Mouse (Mus musculus): ENCODE results near the gene Amigo3. TPM values are rescaled to one million over a fixed set of nuclear protein-coding genes. Genes with fewer than 3 reads are reported as not detected.

Gene Amigo3
- total RNA-seq, 1 experiment from 2014 or later, result 3.5 TPM

DNA sequence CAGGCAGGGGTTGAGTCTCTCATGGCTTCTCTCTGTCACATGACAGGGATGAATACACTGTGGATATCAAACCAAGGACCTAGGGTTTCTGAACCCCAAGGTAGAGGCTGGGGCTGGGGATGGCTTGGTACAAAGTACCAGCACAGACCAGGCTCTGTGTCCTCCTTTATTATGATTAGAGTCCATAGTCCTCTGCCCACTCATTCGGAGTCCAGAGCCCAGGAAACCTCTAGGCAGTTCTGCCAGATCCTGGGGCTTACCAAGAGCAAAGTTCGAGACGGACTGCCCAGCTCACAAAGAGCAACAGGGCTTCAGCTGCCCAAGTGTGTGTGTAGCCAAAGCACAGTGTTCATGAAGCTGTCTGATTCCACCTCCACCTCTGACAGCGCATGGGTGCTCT lies 32.3 kb downstream of the Amigo3 start:
- DNase-seq, result no peak

DNA sequence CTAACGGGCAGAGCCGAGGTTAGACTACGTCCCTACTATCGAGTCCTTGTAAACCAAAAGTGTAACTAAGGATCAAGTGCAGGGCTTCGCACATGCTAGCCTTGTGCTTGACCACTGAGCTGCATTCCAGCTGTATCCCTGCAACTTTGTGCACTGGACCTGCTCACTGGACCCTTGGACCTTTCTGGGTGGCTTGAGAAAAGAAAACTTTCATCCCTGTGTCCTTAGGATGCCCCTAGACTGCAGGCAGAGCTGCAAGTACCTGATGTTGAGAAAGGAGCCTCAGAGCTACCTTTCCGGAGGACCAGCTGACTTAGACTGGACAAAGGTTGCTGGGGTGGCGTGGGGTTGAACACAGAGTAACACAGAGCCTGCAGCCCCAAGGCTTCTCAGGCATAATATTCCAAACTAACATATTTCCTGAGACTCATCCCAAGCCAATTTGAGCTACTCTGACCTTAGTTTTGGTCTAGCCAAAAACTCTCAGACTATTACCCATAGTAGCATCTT lies 37.7 kb downstream of the Amigo3 start:
- no peak for DNase-seq

DNA sequence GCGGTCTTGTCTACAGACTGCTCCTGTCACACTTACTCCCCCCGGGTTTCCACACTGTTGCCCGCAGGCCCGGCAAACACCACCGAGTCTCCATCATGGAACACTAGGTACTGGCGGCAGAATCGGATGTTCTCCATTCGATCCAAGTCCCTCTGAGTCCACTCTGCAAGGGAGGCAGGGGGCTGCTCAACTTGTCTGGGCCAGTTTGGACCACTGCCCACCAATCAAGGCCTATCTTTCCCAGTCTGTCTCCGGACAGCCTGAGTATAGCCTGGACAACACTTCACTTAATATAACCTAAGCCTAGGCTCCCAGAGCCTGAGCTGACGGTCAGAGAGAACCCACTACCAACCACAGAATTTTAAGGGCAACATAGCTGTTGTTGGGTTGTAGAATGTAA lies 40.6 kb downstream of the Amigo3 start:
- no peak for DNase-seq

DNA sequence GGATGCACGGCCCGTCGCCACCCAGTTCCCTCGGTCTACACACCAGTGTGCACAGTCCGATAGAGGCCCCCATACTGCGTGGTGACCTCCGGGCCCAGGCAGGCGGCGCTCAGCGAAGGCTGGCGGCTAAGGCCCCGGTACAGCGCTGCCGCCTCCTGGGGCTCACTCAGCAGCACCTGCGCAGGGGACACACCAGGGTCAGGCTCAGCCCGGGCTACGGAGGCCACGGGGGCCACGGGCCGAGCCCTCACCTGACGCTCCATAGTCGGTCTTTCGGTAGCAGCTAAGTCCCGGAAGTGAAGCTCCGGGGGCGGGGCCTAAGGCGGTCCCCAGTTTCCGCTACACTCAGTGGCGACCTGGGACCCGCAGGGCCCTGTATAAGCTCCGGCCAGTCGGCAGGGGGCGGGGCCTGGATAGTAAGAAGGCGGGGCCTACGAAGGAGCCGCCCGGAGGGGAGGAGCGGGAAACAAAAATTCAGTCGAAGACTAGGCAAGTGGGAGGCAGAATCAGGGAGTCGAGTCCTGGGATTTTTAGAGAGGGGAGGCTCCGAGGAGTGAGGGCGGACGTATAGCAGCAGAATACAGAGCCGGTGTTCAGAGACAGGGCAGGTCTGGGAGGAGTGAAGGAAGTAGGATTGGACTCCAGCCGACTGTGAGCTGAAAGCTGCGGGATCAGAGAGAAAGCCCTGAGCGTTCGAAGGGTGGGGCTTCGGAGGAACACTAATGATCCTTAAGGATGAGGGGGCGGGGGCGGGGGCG lies 41.4 kb downstream of the Amigo3 start, which contains the start of gene Apeh:
Apeh (minus strand) TSS at position 423 of the 758 bp plus-strand sequence.
- DNase-seq, result peak; percentile 96

DNA sequence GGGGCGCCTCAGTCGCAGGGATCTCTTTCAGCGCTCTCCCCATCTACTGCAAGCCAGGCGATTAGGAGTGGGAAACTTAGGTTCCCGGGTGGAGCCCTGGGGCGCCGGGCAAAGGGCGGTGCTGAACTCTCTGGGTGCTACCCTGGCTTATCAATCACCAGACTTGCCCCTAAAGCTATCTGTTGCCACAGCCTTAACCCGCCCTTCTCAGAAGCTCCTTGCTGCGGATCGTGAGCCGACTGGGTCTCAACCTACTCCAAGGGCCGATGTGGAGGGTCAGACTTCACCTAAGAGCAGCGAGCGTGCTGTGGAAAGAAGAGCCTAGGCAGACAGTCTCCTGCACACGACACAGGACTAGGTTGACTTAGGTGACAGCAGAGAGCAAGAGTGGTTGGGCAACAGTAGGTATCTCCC lies 42.0 kb downstream of the Amigo3 start:
- no peak for DNase-seq

- peak; percentile 54 for DNase-seq
Measured at GRCm38 (mm10) chr9:108095518-108095917, 42.6 kb downstream of the Amigo3 start.

GRCm38 (mm10) chr9:108095949-108096712 lies 43.2 kb downstream of the Amigo3 start:
- no peak for DNase-seq

DNA sequence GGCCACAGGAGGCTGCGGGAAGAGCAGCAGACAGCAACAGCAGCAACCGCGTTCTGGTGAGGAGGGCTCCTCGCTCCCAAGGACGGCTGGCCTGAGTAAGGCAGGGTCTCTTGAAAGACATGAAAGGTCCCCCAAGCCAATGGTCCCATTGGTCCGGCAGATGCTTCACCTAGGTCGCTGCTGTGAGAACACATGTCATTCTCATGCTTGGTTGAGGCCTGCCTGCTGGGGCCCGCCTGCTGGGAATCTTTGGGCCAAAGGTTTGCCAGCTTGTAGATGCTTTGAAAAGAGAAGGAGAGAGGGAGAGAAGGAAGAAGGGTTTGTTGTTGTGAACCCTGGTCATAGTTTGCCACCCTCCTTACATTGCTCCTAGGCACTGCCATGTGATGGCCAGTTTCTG lies 46.7 kb downstream of the Amigo3 start:
- no peak for DNase-seq

- no peak for DNase-seq
Measured at GRCm38 (mm10) chr9:108104766-108105548, 52.0 kb downstream of the Amigo3 start.

Small RNA genes within 50 kb of the gene (microRNA-seq; reads per million reads assigned to microRNA genes)
- gene Gm47303 (0 reads per million in 2 experiments), gene Mir7088 (0 to 0.71 reads per million in 2 experiments)

Other genes with a start within 250 kb of the Amigo3 start
- 71.3 and 72.9 TPM in 2 replicates for gene Rbm6, start 179.9 kb upstream of the Amigo3 start, total RNA-seq (2021)
- gene Mon1a, start 165.0 kb upstream of the Amigo3 start, total RNA-seq (2021), result 15.8 and 18.9 TPM in 2 replicates
- 8.3 and 18.7 TPM in 2 replicates for gene Mst1r, start 146.3 kb upstream of the Amigo3 start, total RNA-seq (2021)
- gene Actl11, start 124.7 kb upstream of the Amigo3 start, total RNA-seq (2021), result not detected in 2 replicates
- gene Camkv, start 117.5 kb upstream of the Amigo3 start, total RNA-seq (2021), result 2.4 and 3.1 TPM in 2 replicates
- gene Traip, start 103.0 kb upstream of the Amigo3 start, total RNA-seq (2021), result 5.1 and 5.3 TPM in 2 replicates
- 19.0 and 22.2 TPM in 2 replicates for gene Uba7, start 77.7 kb upstream of the Amigo3 start, total RNA-seq (2021)
- gene Gm20661, start 70.1 kb upstream of the Amigo3 start, total RNA-seq (2021), result 0.46 TPM in 1 of 2 replicates, not detected in the other
- gene Inka1, start 67.3 kb upstream of the Amigo3 start, total RNA-seq (2021), result 5.7 and 6.4 TPM in 2 replicates
- 1.8 and 3.1 TPM in 2 replicates for gene Cdhr4, start 60.7 kb upstream of the Amigo3 start, total RNA-seq (2021)
- gene Gm20662, start 56.8 kb upstream of the Amigo3 start, total RNA-seq (2021), result 2.8 TPM in 1 of 2 replicates, not detected in the other
- 118 and 139 TPM in 2 replicates for gene Ip6k1, start 50.7 kb upstream of the Amigo3 start, total RNA-seq (2021)
- gene Gmppb, start 3.9 kb upstream of the Amigo3 start, total RNA-seq (2021), result 18.1 and 22.1 TPM in 2 replicates
- 0.39 and 2.7 TPM in 2 replicates for gene Mst1, start 27.3 kb downstream of the Amigo3 start, total RNA-seq (2021)
- 85.0 and 87.0 TPM in 2 replicates for gene Rnf123, start 30.2 kb downstream of the Amigo3 start, total RNA-seq (2021)
- gene Apeh, start 41.4 kb downstream of the Amigo3 start, total RNA-seq (2021), result 100 and 123 TPM in 2 replicates
- gene Bsn, start 137.2 kb downstream of the Amigo3 start, total RNA-seq (2021), result 9.1 and 10.0 TPM in 2 replicates
- 127 and 146 TPM in 2 replicates for gene Dag1, start 210.8 kb downstream of the Amigo3 start, total RNA-seq (2021)
- 17.8 and 22.3 TPM in 2 replicates for gene Nicn1, start 237.3 kb downstream of the Amigo3 start, total RNA-seq (2021)
- 5.2 and 7.0 TPM in 2 replicates for gene Amt, start 243.7 kb downstream of the Amigo3 start, total RNA-seq (2021)